Mouse (Mus musculus): ENCODE results near the gene Npas4.
"Not testable (repeated sequence)": the region's sequence is repeated elsewhere in the genome, so short reads cannot be mapped to it uniquely, and the experiment has no call there.

Gene Npas4

GRCm38 (mm10) chr19:4990256-4990625, at the start of gene Npas4:
Gene Npas4 (minus strand): TSS chr19:4990316.
- DNase-seq (ENCODE audit: low read depth, low spot score): no peak

DNA sequence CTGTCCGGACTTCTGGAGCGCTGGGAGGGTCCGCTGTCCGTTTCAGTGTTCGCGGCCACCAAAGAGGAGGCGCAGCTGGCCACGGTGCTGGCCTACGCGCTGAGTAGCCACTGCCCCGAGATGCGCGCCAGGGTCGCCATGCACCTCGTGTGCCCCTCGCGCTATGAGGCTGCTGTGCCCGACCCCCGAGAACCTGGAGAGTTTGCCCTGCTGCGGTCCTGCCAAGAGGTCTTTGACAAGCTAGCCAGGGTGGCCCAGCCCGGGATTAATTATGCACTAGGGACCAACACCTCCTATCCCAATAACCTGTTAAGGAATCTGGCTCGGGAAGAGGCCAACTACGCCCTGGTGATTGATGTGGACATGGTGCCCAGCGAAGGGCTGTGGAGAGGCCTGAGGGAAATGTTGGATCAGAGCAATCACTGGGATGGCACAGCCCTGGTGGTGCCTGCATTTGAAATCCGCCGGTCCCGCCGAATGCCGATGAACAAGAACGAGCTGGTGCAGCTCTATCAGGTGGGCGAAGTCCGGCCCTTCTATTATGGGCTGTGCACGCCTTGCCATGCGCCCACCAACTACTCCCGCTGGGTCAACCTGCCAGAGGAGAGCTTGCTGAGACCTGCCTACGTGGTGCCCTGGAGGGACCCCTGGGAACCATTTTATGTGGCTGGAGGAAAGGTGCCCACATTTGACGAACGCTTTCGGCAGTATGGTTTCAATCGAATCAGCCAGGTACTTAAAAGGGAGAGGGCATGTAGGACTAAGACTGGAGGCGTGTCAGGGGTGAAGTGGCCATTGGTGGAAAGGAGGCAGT, 49.4 kb upstream of the Npas4 start:
- no peak for DNase-seq (ENCODE audit: low read depth, low spot score)

- DNase-seq (ENCODE audit: low read depth, low spot score): peak; percentile 82
Observed at GRCm38 (mm10) chr19:5038709-5039156, 48.6 kb upstream of the Npas4 start, which contains the start of the genes B4gat1 and AC124502.3. Gene B4gat1 (plus strand): TSS chr19:5038826. Gene AC124502.3 (plus strand): TSS chr19:5038891.

- peak; percentile 85 for DNase-seq (ENCODE audit: low read depth, low spot score)
Observed at GRCm38 (mm10) chr19:5037678-5038571, 47.8 kb upstream of the Npas4 start.

DNA sequence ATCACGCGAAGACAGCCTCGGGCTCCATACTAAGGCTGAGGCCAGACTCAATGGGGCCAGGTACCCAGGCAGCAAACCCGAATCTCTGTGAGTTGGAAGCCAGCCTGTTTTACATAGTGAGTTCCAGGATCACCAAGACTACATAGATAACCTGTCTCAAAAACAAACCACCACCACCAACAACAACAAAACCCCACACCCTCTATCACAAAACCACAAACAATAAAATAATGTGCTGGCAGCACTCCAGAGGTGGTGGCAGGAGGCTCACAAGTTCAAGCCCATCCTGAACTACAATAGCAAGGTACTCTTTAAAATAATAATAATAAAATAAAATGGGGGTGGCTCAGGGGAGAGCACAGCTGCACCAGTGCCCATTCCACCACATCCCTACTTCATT, 46.5 kb upstream of the Npas4 start:
- no peak for DNase-seq (ENCODE audit: low read depth, low spot score)

DNA sequence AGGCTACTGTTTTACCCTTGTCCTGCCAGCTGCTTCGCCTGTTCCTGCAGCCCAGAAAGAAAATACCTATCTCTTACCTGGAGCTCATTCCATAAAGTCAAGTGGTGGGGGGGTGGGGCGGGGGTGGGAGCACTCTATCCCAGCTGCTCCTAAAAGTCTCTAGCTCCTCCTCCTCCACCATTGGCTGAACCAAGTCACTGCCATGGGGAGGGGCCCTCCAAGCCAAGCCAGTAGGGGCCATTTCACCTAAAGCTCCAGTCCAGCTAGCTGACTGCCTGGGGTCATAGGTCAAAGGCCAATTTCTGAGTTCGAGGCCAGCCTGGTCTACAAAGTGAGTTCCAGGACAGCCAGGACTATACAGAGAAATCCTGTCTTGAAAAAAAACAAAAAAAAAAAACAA, 42.6 kb upstream of the Npas4 start:
- no peak for DNase-seq (ENCODE audit: low read depth, low spot score)

- no peak for DNase-seq (ENCODE audit: low read depth, low spot score)
Observed at GRCm38 (mm10) chr19:5026111-5026510, 36.0 kb upstream of the Npas4 start.

GRCm38 (mm10) chr19:5023621-5024479, 33.7 kb upstream of the Npas4 start, which contains the start of gene Slc29a2:
Gene Slc29a2 (plus strand): TSS chr19:5023860.
- peak; percentile 89 for DNase-seq (ENCODE audit: low read depth, low spot score)

DNA sequence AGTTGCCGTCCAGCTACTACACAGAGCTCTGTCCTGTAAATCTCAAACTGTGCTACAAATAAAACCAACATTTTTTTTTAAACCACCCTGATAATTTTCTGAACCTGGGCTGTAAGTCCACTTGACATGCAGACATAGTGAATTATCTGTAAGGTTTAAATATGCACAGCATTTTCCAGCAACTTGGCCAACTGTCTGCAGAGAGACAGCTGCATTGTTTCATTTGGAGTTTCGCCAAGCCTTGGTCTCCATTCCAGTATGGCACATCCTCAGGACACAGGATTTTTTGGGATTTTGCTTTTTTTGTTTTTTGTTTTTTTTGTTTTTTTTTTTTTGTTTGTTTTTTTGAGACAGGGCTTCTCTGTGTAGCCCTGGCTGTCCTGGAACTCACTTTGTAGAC, 31.3 kb upstream of the Npas4 start:
- no peak for DNase-seq (ENCODE audit: low read depth, low spot score)

- no peak for DNase-seq (ENCODE audit: low read depth, low spot score)
Observed at GRCm38 (mm10) chr19:5018191-5018590, 28.1 kb upstream of the Npas4 start.

DNA sequence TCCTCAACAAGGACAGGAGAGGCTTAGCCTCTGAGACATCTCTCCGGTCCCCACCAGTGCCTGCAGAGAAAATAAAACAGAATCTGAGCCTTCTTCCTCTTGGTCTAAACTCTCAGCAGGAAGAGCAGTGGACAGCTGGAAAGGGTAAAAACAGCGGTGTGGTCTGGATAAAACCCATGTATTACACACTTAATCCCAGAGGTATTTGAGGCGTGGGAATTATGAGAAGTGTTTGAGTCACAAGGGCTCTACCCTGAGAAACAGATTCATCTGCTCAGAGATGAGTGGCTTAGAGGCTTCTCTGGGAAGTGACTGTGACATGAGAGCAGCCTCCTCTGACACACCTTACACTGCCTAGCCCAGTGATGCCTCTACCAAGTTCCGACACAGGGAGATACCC, 27.5 kb upstream of the Npas4 start:
- DNase-seq (ENCODE audit: low read depth, low spot score): no peak

DNA sequence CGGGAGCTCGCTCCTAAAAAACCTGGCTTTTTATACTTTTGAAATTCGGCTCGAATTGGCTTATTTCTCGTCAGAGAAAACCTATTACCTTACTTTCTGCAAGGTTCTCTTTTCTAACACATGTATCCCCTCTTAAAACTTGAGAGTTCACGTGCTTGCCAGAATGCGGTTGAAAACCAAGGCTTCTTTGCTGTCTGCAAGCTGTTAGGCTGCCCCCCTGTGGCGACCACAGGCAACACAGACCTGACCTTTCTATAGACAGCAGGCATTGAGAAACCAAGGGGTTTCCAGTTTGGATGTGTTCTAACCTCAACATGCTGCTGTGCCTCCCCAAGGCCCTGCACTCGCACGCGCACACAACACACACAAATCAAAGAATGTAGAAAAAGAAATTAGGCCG, 26.7 kb upstream of the Npas4 start:
- peak; percentile 59 for DNase-seq (ENCODE audit: low read depth, low spot score)

- no peak for DNase-seq (ENCODE audit: low read depth, low spot score)
Observed at GRCm38 (mm10) chr19:5016221-5016742, 26.2 kb upstream of the Npas4 start.

- DNase-seq (ENCODE audit: low read depth, low spot score): no peak
Observed at GRCm38 (mm10) chr19:5014961-5015398, 24.9 kb upstream of the Npas4 start.

DNA sequence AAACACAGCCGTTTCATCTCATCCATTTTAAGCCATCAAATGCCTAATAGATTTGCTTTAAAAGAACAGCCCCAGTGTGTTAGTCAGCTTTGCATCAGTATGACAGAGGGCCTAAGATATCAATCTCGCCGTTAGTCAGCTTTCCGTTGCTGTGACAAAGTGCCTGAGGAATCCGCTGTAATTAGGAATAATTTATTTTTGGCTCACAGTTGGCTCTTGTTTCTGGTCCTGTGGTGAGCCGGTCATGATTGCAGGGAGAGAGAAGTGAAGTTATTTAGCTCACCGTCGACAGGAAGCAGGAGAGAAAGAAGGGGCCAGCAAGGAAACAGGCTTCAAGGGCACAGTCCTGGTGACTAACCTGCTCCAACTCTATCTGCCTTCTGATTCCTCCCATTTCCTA, 23.0 kb upstream of the Npas4 start:
- no peak for DNase-seq (ENCODE audit: low read depth, low spot score)

DNA sequence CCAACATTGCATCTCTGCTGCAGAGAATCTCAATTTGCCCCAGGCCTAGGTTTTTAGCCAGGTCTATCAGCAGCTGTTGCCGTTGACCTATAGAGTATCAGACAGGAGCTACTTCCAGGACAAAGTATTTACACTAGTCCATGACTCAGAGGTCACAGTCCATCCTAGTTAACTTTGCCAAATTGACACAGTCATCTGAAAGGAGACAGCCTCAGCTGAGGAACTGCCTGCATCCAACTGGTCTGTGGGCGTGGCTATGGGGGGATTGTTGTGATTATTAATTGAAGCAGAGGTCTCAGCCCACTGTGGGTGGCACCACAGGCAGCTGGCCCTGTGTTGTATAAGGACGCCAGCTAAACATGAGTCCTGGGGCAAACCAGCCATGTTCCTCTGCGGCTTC, 14.8 kb upstream of the Npas4 start:
- no peak for DNase-seq (ENCODE audit: low read depth, low spot score)

DNA sequence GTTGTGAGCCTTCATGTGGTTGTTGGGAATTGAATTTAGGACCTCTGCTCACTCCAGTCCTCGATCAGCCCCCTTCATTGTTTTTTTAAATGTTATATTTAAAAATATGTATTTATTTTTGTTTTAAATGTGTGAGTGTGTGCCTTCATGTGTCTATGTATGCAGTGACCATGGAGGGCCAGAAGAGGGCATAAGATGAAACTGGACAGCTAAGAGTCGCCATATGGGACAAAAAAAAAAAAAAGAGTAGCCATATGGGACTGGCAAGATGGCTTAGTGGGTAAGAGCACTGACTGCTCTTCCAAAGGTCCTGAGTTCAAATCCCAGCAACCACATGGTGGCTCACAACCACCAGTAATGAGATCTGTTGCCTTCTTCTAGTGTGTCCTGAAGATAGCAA, 13.5 kb upstream of the Npas4 start:
- DNase-seq (ENCODE audit: low read depth, low spot score): not testable (repeated sequence)

DNA sequence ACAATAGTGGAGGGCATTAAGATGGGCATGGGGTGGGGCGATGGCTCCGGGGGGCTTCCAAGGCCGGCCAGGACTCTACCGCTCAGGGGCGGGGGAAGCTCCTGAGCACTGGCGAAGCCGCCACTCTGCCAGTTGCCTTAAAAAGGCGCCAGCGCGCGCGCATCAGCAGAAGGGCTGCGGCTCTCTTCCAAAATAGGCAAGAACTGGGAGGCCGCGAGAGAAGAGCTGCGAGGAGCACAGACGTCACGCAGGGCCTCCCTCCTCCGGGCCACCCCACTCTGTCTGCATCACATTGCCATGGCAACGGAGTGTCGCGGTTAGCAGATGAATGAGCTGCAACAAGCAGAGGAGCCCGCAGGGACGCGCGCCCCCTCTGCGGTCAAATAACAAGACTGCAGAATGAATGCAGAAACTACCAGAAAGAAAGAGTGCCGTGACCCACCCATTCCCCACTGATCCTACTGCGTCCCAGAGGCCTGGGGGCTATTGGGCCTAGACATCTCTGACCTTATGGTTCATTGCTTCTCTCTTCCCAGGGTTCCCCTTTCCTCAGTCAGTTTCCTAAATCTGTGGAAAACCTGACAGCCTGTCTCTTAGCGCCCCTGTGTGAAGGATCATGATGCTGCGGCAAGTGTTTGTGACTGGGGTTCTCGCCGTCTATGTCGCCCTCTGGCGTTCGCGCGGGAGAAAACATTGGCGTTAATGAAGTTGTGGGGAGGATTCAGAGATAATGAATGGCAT, 11.7 kb upstream of the Npas4 start:
- peak; percentile 83 for DNase-seq (ENCODE audit: low read depth, low spot score)

GRCm38 (mm10) chr19:4999445-5000140, 9.5 kb upstream of the Npas4 start:
- no peak for DNase-seq (ENCODE audit: low read depth, low spot score)

GRCm38 (mm10) chr19:4994043-4994442, 3.9 kb upstream of the Npas4 start:
- no peak for DNase-seq (ENCODE audit: low read depth, low spot score)

Measured in embryo, embryonic 11.5 days (tissue).